Mouse (Mus musculus) liver, embryonic 13.5 days (tissue): Measurements from ENCODE around the gene Hibch. TPM values are rescaled to one million over a fixed set of nuclear protein-coding genes. Genes with fewer than 3 reads are reported as not detected.
A peak's percentile ranks its signal among the peaks of the same experiment; 100 is the strongest.
"Not testable (repeated sequence)": the region's sequence is repeated elsewhere in the genome, so short reads cannot be mapped to it uniquely, and the experiment has no call there.

Experiments used
- ATAC-seq: fragments of 200-750 bp; cut with Nextera tagmentation; 2 replicates; pipeline ENCODE4 v1.8.0; 2017; ENCODE audit warnings: low read depth, mild to moderate bottlenecking, moderate number of reproducible peaks, moderate library complexity
- DNase-seq: peaks from one replicate; pipeline ENCODE4 v3.0.0; 2022
- H3K27ac ChIP-seq: fragments of 300-500 bp; sonication (generic); 2 replicates; pipeline ENCODE4 v1.5.1; 2015; ENCODE audit warnings: moderate library complexity, mild to moderate bottlenecking, inconsistent platforms
- H3K27me3 ChIP-seq: fragments of 300-500 bp; sonication (generic); 2 replicates; pipeline ENCODE4 v1.6.1; 2015; ENCODE audit warnings: mild to moderate bottlenecking, inconsistent platforms
- H3K36me3 ChIP-seq: fragments of 300-500 bp; sonication (generic); 2 replicates; pipeline ENCODE4 v1.6.1; 2015; ENCODE audit warnings: mild to moderate bottlenecking, inconsistent platforms
- H3K4me1 ChIP-seq: fragments of 300-500 bp; sonication (generic); replicated peaks from 2 replicates; pipeline ENCODE4 v1.6.1; 2015; ENCODE audit warnings: inconsistent platforms
- H3K4me2 ChIP-seq: fragments of 300-500 bp; sonication (generic); 2 replicates; pipeline ENCODE4 v1.6.1; 2015; ENCODE audit warnings: inconsistent platforms, mild to moderate bottlenecking, moderate library complexity
- H3K4me3 ChIP-seq: fragments of 300-500 bp; sonication (generic); replicated peaks from 2 replicates; pipeline ENCODE4 v1.5.1; 2015; ENCODE audit warnings: mild to moderate bottlenecking, inconsistent platforms
- H3K9ac ChIP-seq: fragments of 300-500 bp; sonication (generic); 2 replicates; pipeline ENCODE4 v1.6.1; 2015; ENCODE audit warnings: mild to moderate bottlenecking, inconsistent platforms
- H3K9me3 ChIP-seq: fragments of 300-500 bp; sonication (generic); replicated peaks from 2 replicates; pipeline ENCODE4 v1.6.1; 2016; ENCODE audit warnings: inconsistent platforms
- WGBS: fragments of 180-500 bp; shearing (Covaris S2); methylation state at CpG from one replicate; pipeline ENCODE4 v1.1.7; 2015; ENCODE audit not compliant: insufficient replicate concordance; 5-methylcytosine and 5-hydroxymethylcytosine counted together
- polyA plus RNA-seq: library from polyadenylated mRNA; unstranded; fragments of >200 nt; fragmentation: Nextera tagmentation; extraction: Ambion mirVana; gene quantifications from 2 replicates; pipeline ENCODE4 v1.2.1, GENCODE M21; 2015

Hibch gene
- polyA plus RNA-seq, 1 experiment from 2014 or later, result 18.6 TPM

DNA sequence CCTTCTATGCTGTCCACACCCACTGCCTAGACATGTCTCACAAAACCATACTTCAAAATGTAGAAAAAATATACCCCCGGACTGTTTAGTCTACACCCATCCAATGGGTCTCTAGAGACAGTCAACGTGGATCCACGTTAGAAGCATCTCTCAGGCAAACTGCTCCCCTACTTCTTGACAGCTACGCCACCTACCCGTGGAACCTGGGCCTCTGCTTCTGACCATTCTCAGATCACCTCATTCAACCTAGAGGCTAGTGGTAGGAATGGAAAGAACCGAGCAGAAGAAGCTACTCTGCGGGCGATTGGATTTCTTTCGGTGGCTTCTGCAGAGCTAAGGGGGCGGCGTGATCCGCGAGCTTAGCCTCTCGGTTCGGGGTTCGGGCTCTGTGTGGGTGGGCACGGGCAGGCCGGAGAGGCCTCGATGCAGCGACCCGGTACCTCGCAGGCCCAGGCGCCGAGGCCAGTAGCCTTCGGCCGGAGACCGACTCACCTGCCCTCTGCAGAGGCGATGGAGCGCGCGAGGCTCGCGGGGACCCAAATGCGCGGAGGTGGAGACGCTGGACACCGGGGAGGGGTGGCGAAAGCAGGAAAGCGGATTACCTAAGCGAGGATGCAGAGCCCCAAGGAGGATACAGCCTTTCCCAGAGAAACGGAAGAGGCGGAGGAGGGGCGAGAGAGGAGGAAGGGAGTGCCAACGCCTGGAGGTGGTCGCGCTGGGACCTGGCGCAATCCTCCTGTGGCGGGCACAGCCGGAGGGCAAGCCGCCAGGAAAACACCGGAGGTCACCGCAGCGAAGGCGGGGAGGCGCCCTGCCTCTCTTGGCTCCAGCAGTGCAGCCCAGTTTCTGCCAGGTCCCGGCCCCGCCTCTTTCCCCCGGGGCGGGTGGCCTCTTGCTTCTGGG lies 27.6 kb upstream of the Hibch start, which contains the start of gene Inpp1:
Gene Inpp1, minus strand, starts transcription at position 779 of the 903 bp plus-strand sequence.
- peak; percentile 44 for DNase-seq
- Histone ChIP-seq H3K9ac (peak within 1 kb of the TSS; percentile 71), H3K36me3 (no peaks in the 10 kb centered on the region), H3K4me2 (peak within 1 kb of the TSS; percentile 86), H3K4me3 (peak within 1 kb of the TSS; percentile 66), H3K9me3 (no peaks in the 10 kb centered on the region), H3K4me1 (peaks cover 19% of the 10 kb centered on the region), H3K27me3 (no peaks in the 10 kb centered on the region), H3K27ac (peak within 1 kb of the TSS; percentile 34; the same call in 1 of the 2 replicates)
- peak; percentile 85 for ATAC-seq
- WGBS, result under 1% methylated on average over 58 of the region's 59 CpGs

DNA sequence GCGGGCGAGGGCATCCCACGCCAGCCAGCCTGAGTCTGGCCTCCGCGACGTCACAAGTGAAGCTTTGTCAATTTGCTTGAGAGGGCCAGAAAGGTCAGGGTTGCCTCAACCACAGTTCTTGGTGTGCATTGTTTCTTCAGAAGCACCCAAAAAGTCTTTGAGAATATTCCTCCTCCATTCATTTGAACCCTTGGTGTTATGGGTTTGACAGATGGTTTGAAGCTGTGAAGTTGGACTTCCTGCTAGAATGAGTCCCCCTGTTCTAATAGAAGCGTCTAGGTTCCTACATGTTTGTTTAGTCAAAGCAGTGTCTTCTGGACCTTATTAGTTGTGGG lies 26.9 kb upstream of the Hibch start:
- Histone ChIP-seq H3K9me3 (no peaks in the 10 kb centered on the region), H3K27ac (no peak overlapping the region), H3K9ac (peak overlapping the region; percentile 71; the same call in 1 of the 2 replicates), H3K4me2 (peak overlapping the region; percentile 86), H3K4me1 (peaks cover 19% of the 10 kb centered on the region), H3K4me3 (peak overlapping the region; percentile 66), H3K36me3 (no peaks in the 10 kb centered on the region), H3K27me3 (no peaks in the 10 kb centered on the region)
- ATAC-seq (no peak), DNase-seq (no peak)
- WGBS, result 10% methylated on average over 7 of the region's 7 CpGs

DNA sequence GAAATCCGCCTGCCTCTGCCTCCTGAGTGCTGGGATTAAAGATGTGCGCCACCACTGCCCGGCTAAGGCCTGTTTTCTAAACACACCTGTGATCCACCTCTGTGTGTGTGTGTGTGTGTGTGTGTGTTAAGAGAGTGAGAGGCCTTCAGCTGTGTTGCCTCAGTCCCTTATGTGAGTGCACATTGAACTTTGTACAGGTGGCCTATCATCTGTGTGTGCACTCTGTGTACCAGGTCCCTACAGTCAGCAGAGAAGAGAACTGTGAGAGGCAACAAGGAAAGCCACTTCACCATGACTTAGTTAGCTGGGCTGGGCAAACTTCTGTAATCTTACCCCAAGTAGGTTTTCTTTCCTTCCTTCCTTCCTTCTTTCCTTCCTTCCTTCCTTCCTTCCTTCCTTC lies 5.6 kb upstream of the Hibch start:
- DNase-seq (no peak), ATAC-seq (0 out of 2 replicates have a peak, but pooled peaks have one; percentile 36)
- WGBS, result 65% methylated on average over 3 of the region's 3 CpGs
- Histone ChIP-seq H3K4me1 (peaks cover 3% of the 10 kb centered on the region), H3K36me3 (no peaks in the 10 kb centered on the region), H3K4me2 (no peak overlapping the region), H3K9me3 (no peaks in the 10 kb centered on the region), H3K4me3 (no peak overlapping the region), H3K27ac (no peak overlapping the region), H3K27me3 (no peaks in the 10 kb centered on the region), H3K9ac (no peak overlapping the region)

DNA sequence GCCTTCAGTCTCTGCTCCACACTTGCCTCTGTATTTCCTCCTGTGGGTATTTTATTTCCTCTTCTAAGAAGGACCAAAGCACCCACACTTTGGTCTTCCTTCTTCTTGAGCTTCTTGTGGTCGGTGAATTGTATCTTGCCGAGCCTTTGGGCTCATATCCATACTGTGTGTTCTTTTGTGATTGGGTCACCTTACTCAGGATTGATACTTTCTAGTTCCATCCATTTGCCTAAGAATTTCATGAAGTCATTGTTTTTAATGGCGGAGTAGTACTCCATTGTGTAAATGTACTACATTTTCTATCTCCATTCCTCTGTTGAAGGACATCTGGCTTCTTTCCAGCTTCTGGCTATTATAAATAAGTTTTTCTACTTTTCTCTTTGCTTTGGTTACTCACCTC lies 375 bp upstream of the Hibch start:
- Histone ChIP-seq H3K9ac (0 out of 2 replicates have a peak overlapping the region, but pooled peaks have one; percentile 4), H3K27me3 (no peaks in the 10 kb centered on the region), H3K4me2 (peak overlapping the region; percentile 78), H3K36me3 (no peaks in the 10 kb centered on the region), H3K27ac (no peak overlapping the region), H3K9me3 (no peaks in the 10 kb centered on the region), H3K4me1 (peaks cover 40% of the 10 kb centered on the region), H3K4me3 (peak overlapping the region; percentile 72)
- 9% methylated on average over 3 of the region's 3 CpGs for WGBS
- DNase-seq (no peak), ATAC-seq (no peak)

DNA sequence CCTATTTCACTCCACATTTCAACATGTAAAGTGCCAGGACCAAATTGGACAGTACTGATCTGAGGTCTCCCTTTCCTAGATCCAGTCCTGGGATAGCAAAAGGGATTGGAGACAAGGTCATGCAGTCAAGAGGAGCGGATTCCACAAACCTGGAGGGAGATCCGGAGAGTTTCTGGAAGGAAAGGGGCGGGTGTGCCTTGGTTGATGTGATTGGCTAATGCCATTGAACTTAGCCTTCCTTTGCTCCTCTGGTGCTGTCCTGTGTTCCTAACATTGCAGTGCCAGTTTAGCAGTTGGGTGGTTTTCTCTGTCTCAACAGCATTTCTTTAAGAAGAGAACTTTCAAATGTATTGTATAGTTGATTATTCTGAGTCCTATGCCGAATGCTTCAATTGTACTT lies 1.8 kb downstream of the Hibch start:
- Histone ChIP-seq H3K4me3 (no peak overlapping the region), H3K4me1 (peaks cover 44% of the 10 kb centered on the region), H3K4me2 (no peak overlapping the region), H3K9me3 (no peaks in the 10 kb centered on the region), H3K9ac (no peak overlapping the region), H3K36me3 (no peaks in the 10 kb centered on the region), H3K27ac (no peak overlapping the region), H3K27me3 (no peaks in the 10 kb centered on the region)
- 80% methylated on average over 4 of the region's 4 CpGs for WGBS
- ATAC-seq (no peak), DNase-seq (no peak)

DNA sequence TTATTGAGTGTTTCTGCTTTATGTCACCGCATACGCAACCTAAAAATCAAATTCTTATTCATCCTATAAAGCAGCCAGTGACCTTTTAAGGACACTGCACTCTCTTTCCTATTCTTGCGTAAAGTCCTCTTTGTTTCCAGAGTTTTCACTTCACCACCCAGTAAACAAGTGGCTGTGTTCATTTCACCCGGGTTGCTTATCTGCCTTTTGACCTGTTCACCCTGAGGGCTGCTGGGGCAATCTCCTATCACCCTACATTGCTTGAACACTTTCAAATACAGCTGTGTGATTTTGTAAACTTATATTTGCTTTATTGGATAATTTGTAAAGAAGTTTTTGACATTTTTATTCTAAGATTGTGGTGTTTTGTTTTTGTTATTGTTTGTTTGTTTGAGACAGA lies 4.7 kb downstream of the Hibch start:
- Histone ChIP-seq H3K9me3 (no peaks in the 10 kb centered on the region), H3K9ac (no peak overlapping the region), H3K4me1 (peaks cover 38% of the 10 kb centered on the region), H3K36me3 (no peaks in the 10 kb centered on the region), H3K4me3 (no peak overlapping the region), H3K27ac (no peak overlapping the region), H3K4me2 (no peak overlapping the region), H3K27me3 (no peaks in the 10 kb centered on the region)
- ATAC-seq (no peak), DNase-seq (no peak)
- WGBS, result 49% methylated on average over 4 of the region's 4 CpGs

DNA sequence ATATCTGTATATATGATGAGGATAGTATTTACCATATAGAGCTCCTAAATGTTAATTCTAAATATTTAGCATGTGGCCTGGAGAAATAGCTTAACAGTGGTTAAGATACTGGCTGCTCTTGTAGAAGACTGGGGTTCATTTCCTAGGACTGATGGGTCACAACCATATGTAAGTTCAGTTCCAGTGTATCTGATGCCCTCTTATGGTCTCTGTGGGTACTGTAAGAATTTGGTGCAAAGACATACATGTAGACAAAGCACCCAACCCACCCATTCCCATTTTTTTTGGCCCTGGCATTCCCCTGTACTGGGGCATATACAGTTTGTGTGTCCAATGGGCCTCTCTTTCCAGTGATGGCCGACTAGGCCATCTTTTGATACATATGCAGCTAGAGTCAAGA lies 9.3 kb downstream of the Hibch start:
- not testable (repeated sequence) for H3K27me3 ChIP-seq, DNase-seq, H3K36me3 ChIP-seq, H3K4me3 ChIP-seq, H3K4me2 ChIP-seq, H3K4me1 ChIP-seq, ATAC-seq, H3K27ac ChIP-seq, H3K9ac ChIP-seq, H3K9me3 ChIP-seq
- 53% methylated on average over 1 of the region's 1 CpGs for WGBS

DNA sequence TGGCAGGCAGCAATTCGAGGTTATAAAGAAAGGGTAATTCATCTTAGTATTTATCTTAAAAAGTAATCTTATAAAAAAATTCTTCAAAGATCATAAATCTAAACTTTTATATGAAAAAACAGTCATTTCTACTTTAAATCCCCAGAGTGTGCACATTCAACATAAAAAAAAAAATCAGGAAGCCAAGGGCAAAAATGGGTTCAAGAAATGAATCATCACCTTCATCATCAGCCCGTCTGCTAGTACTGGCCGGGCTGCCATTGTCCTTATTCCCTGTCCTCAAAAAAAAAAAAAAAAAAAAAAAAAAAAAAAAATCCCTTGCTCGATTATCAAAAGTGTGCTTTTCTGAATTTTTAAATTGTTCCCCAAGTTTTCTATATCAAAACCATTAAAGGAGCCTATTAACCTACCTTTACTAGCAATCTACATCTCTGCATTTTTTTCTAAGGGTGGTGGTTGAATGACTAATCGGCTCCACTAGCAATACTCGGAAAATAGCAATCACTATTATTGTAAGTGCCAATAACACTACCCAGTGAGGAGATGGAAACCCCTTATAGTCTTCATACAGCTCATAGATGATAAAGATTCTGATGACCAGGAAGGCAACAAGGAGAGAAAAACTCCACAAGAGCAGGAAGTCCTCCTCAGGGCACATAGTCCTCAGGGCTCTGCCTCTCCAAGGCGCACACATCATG lies 11.3 kb downstream of the Hibch start:
- 73% methylated on average over 7 of the region's 7 CpGs for WGBS
- Histone ChIP-seq H3K4me3 (no peak overlapping the region), H3K9ac (no peak overlapping the region), H3K27me3 (no peaks in the 10 kb centered on the region), H3K27ac (no peak overlapping the region), H3K9me3 (no peaks in the 10 kb centered on the region), H3K36me3 (0 out of 2 replicates have a peak, but pooled peaks cover 12% of the 10 kb centered on the region), H3K4me1 (no peaks in the 10 kb centered on the region), H3K4me2 (no peak overlapping the region)
- no peak for ATAC-seq
- no peak for DNase-seq

DNA sequence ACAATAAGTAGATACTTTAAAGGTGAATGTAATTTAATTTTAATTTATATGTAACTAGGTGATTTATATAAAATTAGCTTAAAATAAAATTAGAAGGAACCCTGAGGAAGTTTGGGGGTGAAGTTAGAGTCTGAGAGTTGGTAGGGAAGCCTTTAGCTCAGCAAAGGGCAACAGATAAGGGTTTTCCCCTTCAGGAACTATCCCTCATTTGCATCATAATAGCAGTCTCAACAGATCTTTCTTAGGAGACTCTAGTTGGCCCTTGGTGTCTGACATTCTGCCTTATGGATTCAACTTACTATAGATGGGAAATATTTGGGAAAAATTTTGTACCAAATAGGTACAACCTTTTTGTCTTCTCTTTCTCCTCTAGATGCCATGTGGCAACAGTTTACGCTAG lies 19.5 kb downstream of the Hibch start:
- no peaks in the 10 kb centered on the region for H3K9me3 ChIP-seq
- ATAC-seq, result no peak
- H3K9ac ChIP-seq, result no peak overlapping the region
- H3K4me1 ChIP-seq, result no peaks in the 10 kb centered on the region
- WGBS, result 90% methylated on average over 1 of the region's 1 CpGs
- no peak for DNase-seq
- no peaks in the 10 kb centered on the region for H3K27me3 ChIP-seq
- H3K4me3 ChIP-seq, result no peak overlapping the region
- H3K36me3 ChIP-seq, result 0 out of 2 replicates have a peak, but pooled peaks cover 12% of the 10 kb centered on the region
- H3K27ac ChIP-seq, result no peak overlapping the region
- no peak overlapping the region for H3K4me2 ChIP-seq

DNA sequence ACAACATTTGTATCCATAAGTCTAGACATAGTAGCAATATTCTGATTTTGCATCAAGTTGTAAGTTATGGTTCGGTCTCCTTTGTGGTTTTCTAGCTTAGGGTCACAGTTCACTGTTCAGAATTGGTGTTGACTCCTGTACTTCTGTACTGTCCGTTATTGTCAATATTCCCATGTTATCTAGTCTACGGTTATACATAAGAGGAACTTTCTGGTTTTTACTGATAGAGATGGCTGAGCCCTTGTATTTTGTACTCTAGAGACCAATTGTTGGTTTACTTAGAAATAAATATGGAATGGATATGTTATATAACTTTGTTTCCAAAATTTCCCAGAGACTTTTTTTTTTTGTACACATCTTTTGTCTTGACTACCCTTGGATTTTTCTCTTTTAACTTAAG lies 21.3 kb downstream of the Hibch start:
- H3K27ac ChIP-seq, result no peak overlapping the region
- H3K9ac ChIP-seq, result no peak overlapping the region
- no peak for DNase-seq
- WGBS, result 39% methylated on average over 3 of the region's 3 CpGs
- no peaks in the 10 kb centered on the region for H3K27me3 ChIP-seq
- no peaks in the 10 kb centered on the region for H3K9me3 ChIP-seq
- H3K36me3 ChIP-seq, result no peaks in the 10 kb centered on the region
- no peaks in the 10 kb centered on the region for H3K4me1 ChIP-seq
- H3K4me3 ChIP-seq, result no peak overlapping the region
- ATAC-seq, result no peak
- no peak overlapping the region for H3K4me2 ChIP-seq

DNA sequence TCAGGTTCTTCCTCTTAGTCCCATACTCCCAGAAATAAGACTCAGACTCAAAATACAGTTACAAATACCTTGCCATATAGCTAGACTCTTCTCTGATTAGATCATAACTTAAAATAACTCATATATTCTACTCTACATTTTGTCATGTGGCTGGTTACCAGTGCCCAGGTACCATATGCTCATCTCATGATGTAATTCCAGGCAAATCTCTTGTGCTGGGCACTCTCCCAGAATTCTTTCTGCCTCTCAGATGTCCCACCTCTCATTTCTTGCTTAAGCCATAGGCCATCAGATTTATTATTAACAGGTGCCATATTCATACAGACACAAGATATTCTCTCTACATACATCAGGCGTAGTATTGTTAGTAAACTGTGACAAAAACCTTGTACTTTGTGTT lies 23.1 kb downstream of the Hibch start:
- H3K4me3 ChIP-seq, result no peak overlapping the region
- H3K9ac ChIP-seq, result no peak overlapping the region
- no peak for DNase-seq
- H3K27me3 ChIP-seq, result no peaks in the 10 kb centered on the region
- H3K36me3 ChIP-seq, result no peaks in the 10 kb centered on the region
- ATAC-seq, result no peak
- WGBS, result 69% methylated on average over 1 of the region's 1 CpGs
- H3K4me2 ChIP-seq, result no peak overlapping the region
- no peaks in the 10 kb centered on the region for H3K9me3 ChIP-seq
- no peak overlapping the region for H3K27ac ChIP-seq
- no peaks in the 10 kb centered on the region for H3K4me1 ChIP-seq
